Mouse (Mus musculus) lung, postnatal 0 days (tissue): ENCODE results near the gene Arrdc2.

ENCODE experiments used
- CTCF ChIP-seq: IDR thresholded peaks from 2 replicates; pipeline ENCODE4 v1.5.1; 2016; ENCODE audit warnings: antibody characterized with exemption, mild to moderate bottlenecking
- EP300 ChIP-seq: IDR thresholded peaks from 2 replicates; pipeline ENCODE4 v1.6.1; 2016; ENCODE audit warnings: antibody characterized with exemption, mild to moderate bottlenecking, control low read depth

GRCm38 (mm10) chr8:70833018-70833482 lies 6.5 kb downstream of the Arrdc2 start:
- no peak for TF ChIP-seq CTCF
- no peak for TF ChIP-seq EP300
